Mouse (Mus musculus) mature B cell (primary cell): ENCODE measurements around the gene Ctnnd2.

ENCODE experiments used
- in situ Hi-C: fragments of 300-500 bp; cut with MboI; formaldehyde crosslinking; loops from 2 replicates; pipeline ENCODE4 v1.14.3; 2019

Gene Ctnnd2

GRCm38 (mm10) chr15:31004468-31004867 lies 832.1 kb downstream of the Ctnnd2 start:
- in situ Hi-C loops = no loop called here

- in situ Hi-C loops = no loop called here
Observed at GRCm38 (mm10) chr15:31004976-31005375, 832.6 kb downstream of the Ctnnd2 start.

GRCm38 (mm10) chr15:31006050-31006824 lies 833.8 kb downstream of the Ctnnd2 start:
- in situ Hi-C loops = no loop called here

GRCm38 (mm10) chr15:31006825-31007157 lies 834.4 kb downstream of the Ctnnd2 start:
- in situ Hi-C loops = no loop called here

DNA sequence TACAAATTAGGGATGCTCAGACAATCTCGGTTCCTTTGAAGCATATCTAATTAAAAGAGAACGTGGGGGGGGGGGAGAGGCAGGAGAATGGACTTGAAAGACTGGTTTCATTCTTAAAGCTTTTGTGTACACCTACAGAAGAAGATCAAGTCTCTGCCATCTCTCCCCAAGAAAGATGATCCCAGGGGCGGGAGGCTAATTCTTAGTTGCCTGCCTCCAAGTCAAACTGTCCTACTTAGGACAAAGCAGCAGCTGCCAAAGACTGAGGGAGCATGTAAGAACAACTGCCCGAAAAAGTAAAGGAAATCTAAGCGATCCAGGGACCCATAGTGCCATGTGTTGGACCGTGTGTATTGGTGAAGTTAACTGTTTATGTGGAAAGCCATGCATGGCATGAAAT lies 836.2 kb downstream of the Ctnnd2 start:
- in situ Hi-C loops = no loop called here

GRCm38 (mm10) chr15:31020769-31021168 lies 848.4 kb downstream of the Ctnnd2 start:
- in situ Hi-C loops = no loop called here

DNA sequence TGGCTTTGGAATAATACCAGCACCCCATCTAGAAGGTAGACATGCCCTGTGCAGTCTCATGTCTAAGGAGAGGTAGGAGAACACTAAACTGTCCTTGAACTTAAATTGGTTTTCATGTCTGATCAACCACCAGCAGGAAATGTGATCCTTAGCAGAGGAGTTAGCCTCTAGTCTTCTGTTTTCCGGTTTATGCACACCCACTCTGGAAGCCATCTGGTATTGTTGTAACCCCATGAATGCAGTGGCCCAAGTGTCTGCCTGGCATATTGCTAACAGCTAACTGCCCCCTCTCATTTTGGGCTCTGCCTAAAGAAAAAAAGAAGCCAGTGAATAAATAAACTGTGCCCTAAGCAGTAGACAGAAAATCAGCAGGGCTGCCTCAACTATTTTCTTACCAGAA lies 849.6 kb downstream of the Ctnnd2 start:
- in situ Hi-C loops = no loop called here

GRCm38 (mm10) chr15:31022497-31022896 lies 850.1 kb downstream of the Ctnnd2 start:
- in situ Hi-C loops = no loop called here

DNA sequence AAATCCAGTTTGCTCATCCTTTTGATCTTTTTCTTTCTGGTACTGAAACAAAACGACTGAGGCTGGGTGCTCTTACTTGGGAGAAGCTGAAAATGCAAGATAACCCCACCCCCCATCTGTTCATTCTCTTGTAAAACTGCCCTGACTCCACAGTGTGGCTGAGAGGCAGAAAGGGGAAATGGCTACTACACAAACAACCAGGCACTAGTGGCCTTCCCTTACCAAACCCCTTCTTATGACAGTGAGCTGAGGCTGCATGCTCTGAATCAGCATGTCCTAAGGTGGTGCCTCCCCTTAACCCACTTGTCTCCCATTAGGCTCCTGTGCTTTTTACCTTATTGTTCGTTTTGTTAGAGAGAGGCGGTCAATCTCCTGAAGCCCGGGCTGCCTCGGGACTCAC lies 851.4 kb downstream of the Ctnnd2 start:
- in situ Hi-C loops = no loop called here

DNA sequence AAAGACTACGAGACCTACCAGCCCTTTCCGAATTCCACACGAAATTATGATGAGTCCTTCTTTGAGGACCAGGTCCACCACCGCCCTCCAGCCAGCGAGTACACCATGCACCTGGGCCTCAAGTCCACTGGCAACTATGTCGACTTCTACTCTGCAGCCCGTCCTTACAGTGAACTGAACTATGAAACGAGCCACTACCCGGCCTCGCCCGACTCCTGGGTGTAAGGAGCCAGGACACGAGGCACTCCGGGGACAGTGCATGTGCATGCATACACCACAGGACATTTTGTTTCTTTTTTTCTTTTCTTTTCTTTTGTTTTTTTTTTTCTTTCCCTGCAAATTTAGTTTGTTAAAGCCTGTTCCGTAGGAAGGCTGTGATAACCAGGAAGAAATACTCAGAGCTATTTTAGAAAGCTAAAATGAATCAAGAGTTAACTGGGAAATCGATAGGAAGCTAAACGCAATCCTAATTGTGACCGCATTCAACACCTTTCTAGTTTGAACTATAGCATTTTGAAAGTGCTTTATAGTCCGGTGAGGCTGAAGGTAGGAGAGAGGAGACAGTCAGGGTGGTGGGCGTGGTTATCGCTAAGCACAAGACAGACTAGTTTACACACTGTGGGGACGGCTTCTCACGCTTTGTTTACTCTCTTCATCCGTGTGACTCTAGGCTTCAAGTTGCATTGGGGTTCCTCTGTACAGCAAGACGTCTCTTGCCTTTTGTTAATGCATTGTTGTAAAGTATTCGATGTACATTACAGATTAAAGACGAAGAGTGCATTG lies 855.2 kb downstream of the Ctnnd2 start:
- in situ Hi-C loops = no loop called here

GRCm38 (mm10) chr15:31044983-31045382 lies 872.6 kb downstream of the Ctnnd2 start:
- in situ Hi-C loops = no loop called here

GRCm38 (mm10) chr15:31051496-31051895 lies 879.1 kb downstream of the Ctnnd2 start:
- in situ Hi-C loops = no loop called here

DNA sequence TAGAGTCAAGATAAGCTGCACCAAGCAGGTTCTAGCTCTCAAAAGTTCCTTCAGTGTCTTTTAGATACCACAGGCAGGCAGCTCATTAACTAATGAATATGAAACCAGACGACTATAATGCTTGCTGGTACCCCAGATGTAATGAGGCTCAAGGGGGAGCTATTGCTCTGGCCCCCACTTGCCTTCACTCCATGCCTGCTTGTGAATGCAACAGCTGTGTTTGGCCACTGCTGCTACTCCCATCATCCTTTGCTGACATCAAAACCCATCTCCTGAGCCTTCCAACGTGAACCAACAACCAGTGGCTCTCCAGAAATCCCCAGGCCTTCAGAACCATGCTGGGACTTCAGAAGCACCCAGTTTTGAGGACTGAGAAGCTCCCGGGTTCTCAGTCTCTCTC lies 883.8 kb downstream of the Ctnnd2 start:
- in situ Hi-C loops = no loop called here

DNA sequence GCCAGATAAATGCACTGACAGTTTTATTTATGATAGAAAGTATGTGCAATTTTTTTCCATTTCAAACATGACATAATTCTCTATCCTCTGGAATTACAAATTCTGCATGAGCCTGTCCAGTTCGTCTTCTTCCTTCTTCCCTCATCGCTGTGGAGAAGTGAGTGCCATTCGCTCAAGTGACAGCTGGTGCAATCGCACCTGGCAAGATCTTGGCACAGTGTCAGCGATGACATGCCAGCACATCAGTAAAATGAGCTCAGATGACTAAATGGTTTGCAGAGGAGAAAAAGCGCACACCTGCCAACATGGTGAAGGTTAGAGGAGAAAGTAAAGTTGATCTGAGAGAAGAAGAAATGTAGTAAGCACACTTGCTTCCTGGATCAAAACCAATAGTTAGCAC lies 885.9 kb downstream of the Ctnnd2 start:
- in situ Hi-C loops = no loop called here

DNA sequence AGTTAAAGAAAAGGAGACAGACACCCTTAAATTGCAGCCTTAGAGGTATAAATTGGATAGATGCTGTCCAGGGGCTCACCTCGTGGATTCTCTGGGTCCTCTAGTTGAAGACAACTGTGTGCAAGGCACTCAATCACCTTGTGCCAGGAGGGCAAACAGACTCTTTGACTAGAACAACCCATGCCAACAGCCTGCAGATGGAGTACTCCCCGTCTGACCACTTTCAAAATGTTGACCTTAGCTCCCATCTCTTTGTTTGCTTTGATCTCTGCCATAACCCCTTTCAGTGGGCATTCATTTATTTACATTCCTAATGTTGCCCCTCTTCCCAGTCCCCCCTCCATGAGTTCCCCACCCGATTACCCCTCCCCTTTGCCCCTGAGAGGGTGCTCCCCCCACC lies 891.3 kb downstream of the Ctnnd2 start:
- in situ Hi-C loops = no loop called here

DNA sequence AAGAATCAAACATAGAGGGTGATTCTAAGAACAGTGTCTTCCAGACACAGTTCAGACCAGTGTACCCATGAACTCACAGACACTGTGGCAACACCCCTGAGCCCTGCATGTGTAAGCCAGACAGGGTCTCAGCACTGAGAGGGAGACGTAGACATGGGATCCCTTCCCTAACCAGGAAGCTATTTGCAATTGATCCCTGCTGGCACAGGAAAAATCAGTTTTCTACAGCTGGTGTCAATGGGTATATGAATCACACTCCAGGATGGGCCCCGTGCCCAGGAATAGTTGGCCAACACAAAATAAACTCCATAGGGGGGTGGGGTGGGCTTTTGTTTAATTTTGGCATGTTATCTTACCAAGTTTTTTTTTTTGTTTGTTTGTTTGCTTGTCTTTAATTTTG lies 895.7 kb downstream of the Ctnnd2 start:
- in situ Hi-C loops = no loop called here

GRCm38 (mm10) chr15:31070311-31070710 lies 897.9 kb downstream of the Ctnnd2 start:
- in situ Hi-C loops = no loop called here
